Mouse (Mus musculus): ENCODE measurements at regions not wholly inside any gene's neighbourhood (a gene's known extent, or its start where the extent isn't known, plus 50 kb on each side); places are given as distances from the start of the nearest gene placed in this dataset.

DNA sequence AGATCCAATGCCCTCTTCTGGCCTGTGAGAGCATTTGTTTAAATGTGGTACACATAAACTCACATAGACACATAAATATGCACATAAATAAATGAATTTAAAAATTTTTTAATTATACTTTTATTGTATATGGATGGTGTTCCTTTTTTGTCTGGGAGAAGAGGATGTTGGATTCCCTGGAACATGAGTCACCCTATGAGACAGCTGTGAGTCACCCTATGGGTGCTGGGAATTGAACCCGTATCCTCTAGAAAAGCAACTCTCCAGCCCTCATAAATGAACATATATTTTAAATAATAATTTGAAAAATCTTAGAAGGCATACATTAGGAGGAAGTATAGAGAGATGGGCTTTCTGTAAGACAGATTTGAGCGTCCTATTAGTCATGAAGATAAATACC, 76.1 kb upstream of the Dynlt3 start:
- Histone ChIP-seq H3K9me3 (no peaks in the 10 kb centered on the region), H3K4me1 (no peaks in the 10 kb centered on the region)
- 92% methylated on average over 2 of the region's 2 CpGs for WGBS

GRCm38 (mm10) chrX:9742518-9742917, 79.7 kb upstream of the Dynlt3 start:
- Histone ChIP-seq H3K27ac (no peak overlapping the region), H3K27me3 (no peaks in the 10 kb centered on the region; the same call in 1 of the 2 replicates), H3K4me1 (no peaks in the 10 kb centered on the region), H3K9me3 (no peaks in the 10 kb centered on the region), H3K4me2 (no peak overlapping the region), H3K4me3 (no peak overlapping the region), H3K9ac (no peak overlapping the region), H3K36me3 (no peaks in the 10 kb centered on the region)
- ATAC-seq (ENCODE audit: insufficient number of reproducible peaks, insufficient read depth, low FRiP score, low TSS enrichment, low read depth) = no peak
- WGBS = 76% methylated on average over 3 of the region's 3 CpGs

More for the DNA sequence above, 76.1 kb upstream of the Dynlt3 start:
- Histone ChIP-seq H3K36me3 (no peaks in the 10 kb centered on the region), H3K27me3 (no peaks in the 10 kb centered on the region), H3K4me3 (no peak overlapping the region), H3K27ac (no peak overlapping the region), H3K4me2 (no peak overlapping the region), H3K9ac (no peak overlapping the region)
- ATAC-seq (ENCODE audit: insufficient number of reproducible peaks, insufficient read depth, low FRiP score, low TSS enrichment, low read depth) = no peak

DNA sequence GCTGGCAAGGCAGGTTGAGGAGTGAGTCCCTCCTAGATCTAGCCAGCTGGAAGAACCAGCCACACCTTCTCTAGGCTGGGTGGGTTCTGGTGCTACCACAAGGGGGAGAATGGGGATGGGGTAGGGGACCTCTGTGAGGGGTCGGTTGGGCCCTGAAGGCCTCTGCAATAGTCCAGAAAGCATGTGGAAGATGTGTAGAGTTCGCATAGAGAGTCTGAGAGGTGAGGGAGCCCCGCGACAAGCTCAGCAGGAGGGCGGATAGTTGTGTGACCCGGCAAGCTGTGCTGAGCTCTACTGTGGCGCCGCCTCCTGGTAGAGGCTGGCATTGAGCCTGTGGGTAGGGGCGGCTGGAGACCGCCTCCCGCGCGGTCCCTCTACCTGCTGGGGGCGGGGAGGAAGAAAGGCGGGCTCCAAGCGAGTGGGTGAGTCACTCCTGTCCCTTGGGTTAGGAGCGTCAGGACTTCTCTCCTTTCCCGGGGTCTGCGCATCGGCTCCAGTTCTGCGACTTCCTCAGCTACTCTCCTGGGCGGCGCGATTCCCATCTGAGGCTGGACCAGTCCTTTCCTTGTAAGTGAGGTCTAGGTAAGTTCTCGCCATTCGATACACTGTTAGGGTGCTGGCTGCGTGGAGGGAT, 84.6 kb upstream of the Dynlt3 start:
- no peaks in the 10 kb centered on the region for H3K9me3 ChIP-seq
- H3K27ac ChIP-seq = no peak overlapping the region
- no peaks in the 10 kb centered on the region for H3K36me3 ChIP-seq
- H3K4me2 ChIP-seq = peak overlapping the region; percentile 59
- no peaks in the 10 kb centered on the region for H3K4me1 ChIP-seq
- no peak overlapping the region for H3K9ac ChIP-seq
- H3K4me3 ChIP-seq = peak overlapping the region; percentile 43
- H3K27me3 ChIP-seq = no peaks in the 10 kb centered on the region; the same call in 1 of the 2 replicates
- peak; percentile 67 for ATAC-seq (ENCODE audit: insufficient number of reproducible peaks, insufficient read depth, low FRiP score, low TSS enrichment, low read depth)
- 30% methylated on average over 27 of the region's 27 CpGs for WGBS

DNA sequence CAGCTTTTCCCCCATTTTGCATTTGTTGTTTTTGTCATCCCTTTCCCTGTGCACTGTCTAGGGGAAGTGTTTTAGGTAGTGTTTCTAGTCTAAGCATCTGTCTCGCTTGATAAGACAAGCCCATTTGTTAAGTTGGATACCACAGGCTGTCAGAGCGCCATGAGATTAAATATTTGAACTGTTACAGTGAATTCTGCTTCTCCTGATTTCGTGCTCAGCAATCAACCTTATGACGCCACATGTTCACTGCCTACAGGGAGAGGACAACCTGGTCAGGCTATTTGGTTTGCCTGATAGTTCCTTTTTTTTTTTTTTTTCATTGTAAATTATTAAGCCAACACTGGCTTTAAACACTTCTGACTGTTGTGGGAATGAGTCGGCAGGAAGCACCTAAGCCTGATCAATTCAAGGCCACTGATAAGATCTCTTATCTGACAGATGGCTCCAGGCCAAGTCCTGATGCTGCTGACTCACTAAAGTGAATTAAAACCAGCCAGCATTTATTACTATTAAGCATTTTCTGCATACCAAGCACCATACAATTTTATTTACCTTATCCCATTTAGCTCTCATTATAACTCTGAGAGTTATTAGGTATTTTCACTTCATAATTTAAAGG, 90.3 kb upstream of the Dynlt3 start:
- Histone ChIP-seq H3K36me3 (no peaks in the 10 kb centered on the region), H3K4me1 (no peaks in the 10 kb centered on the region), H3K4me3 (no peak overlapping the region)

GRCm38 (mm10) chrX:9769540-9769939, 77.2 kb upstream of the Hypm start:
- no peak overlapping the region for H3K4me3 ChIP-seq
- H3K36me3 ChIP-seq = no peaks in the 10 kb centered on the region
- H3K9me3 ChIP-seq = no peaks in the 10 kb centered on the region
- H3K9ac ChIP-seq = no peak overlapping the region
- H3K4me1 ChIP-seq = no peaks in the 10 kb centered on the region
- ATAC-seq (ENCODE audit: insufficient number of reproducible peaks, insufficient read depth, low FRiP score, low TSS enrichment, low read depth) = no peak
- H3K27me3 ChIP-seq = no peaks in the 10 kb centered on the region
- H3K27ac ChIP-seq = no peak overlapping the region
- H3K4me2 ChIP-seq = no peak overlapping the region

More for the DNA sequence above, 90.3 kb upstream of the Dynlt3 start:
- no peak for ATAC-seq (ENCODE audit: insufficient number of reproducible peaks, insufficient read depth, low FRiP score, low TSS enrichment, low read depth)
- H3K9me3 ChIP-seq = no peaks in the 10 kb centered on the region
- no peak overlapping the region for H3K27ac ChIP-seq
- WGBS = 57% methylated on average over 5 of the region's 5 CpGs
- H3K9ac ChIP-seq = no peak overlapping the region
- H3K4me2 ChIP-seq = no peak overlapping the region
- no peaks in the 10 kb centered on the region for H3K27me3 ChIP-seq

DNA sequence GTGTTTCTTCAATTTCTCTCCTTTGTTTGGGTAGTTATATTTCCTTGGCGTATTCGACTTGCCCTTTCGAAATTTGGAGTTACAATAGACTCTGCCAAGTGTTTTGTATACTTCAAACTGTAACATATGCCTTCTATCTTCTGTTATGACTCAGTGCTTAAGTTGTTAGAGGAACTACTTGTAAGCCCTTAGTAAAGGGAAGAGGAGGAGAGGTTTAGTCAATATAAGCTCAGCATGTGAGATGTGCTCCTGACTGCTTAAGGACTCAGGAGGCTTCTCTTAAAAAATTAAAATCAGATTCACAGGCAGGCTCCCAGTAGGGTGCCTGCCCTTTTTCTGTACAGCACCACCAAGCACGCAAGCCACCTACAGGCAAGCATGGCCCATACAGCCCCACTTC, 69.2 kb upstream of the Hypm start:
- Histone ChIP-seq H3K9ac (no peak overlapping the region), H3K4me1 (no peaks in the 10 kb centered on the region), H3K27me3 (no peaks in the 10 kb centered on the region), H3K4me3 (no peak overlapping the region), H3K9me3 (no peaks in the 10 kb centered on the region), H3K4me2 (no peak overlapping the region), H3K27ac (no peak overlapping the region), H3K36me3 (no peaks in the 10 kb centered on the region)
- WGBS = 86% methylated on average over 4 of the region's 4 CpGs
- ATAC-seq (ENCODE audit: insufficient number of reproducible peaks, insufficient read depth, low FRiP score, low TSS enrichment, low read depth) = no peak

- Histone ChIP-seq H3K27ac (no peak overlapping the region), H3K27me3 (no peaks in the 10 kb centered on the region), H3K9ac (no peak overlapping the region), H3K4me3 (no peak overlapping the region), H3K4me2 (no peak overlapping the region), H3K9me3 (no peaks in the 10 kb centered on the region), H3K4me1 (no peaks in the 10 kb centered on the region), H3K36me3 (no peaks in the 10 kb centered on the region)
- WGBS = 59% methylated on average over 3 of the region's 3 CpGs
- ATAC-seq (ENCODE audit: insufficient number of reproducible peaks, insufficient read depth, low FRiP score, low TSS enrichment, low read depth) = no peak
These were observed 57.2 kb upstream of the Hypm start for GRCm38 (mm10) chrX:9789542-9789941.
